Mouse (Mus musculus) left cerebral cortex, postnatal 4 days (tissue): ENCODE data around the gene Rapgef1. TPM values are rescaled to one million over a fixed set of nuclear protein-coding genes. Genes with fewer than 3 reads are reported as not detected.
"Not testable (repeated sequence)": the region's sequence is repeated elsewhere in the genome, so short reads cannot be mapped to it uniquely, and the experiment has no call there.

Experiments
- DNase-seq: peaks from one replicate; pipeline ENCODE4 v3.0.0-alpha.2; 2022
- intact Hi-C: fragments of 180-260 bp; cut with DNase I; formaldehyde crosslinking; loops from one replicate; pipeline ENCODE4 v1.15.1; 2025
- total RNA-seq, 2 experiments: library from RNA; stranded (reverse); gene quantifications; 2 replicates each; pipeline ENCODE4 v1.2.3; 2021

Rapgef1 gene
- total RNA-seq, 2 experiments from 2014 or later, result 149 to 155 TPM

DNA sequence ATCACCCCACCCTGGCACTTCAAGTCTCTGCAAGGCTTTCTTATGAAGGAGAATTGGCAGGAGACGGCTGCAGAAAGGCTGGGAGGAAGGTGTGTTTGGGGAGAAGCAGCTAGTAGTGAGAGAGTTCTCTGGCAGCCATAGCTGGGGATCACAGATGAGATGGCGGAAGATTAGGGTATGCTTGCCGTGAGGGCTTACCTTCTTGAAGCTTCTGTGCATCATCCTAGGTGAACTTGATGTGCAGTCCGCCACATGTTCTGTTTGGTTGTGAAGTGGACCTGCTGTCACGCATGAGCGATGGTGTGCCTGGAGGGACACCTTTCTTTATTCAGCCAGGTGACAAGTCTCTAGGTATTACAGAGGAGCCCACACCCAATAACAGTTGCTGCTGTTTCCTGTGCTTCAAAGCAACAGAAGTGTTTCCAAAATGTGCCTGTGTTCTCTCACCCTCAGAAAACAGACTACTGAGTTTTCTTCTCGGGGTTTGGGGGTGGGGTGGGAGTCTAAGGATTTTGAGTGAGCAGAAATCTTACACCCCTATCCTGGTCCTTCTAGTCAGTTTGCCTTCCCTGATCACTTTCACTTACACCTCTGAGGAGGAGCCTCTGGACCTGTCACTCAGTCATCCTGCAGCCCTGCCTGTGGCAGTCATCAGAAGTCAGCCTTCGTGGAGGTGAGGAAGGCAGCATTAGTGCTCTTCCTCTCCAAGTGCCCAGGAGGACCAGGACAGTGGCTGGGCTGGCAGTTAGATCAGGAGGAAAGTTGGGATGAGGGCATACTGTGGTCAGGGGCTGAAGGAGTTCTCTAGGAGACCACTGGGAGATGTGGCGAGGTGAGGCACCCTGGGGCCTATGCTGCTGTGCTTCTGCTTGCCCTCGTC, 2.8 kb downstream of the Rapgef1 start:
- intact Hi-C loops, result no loop called here
- no peak for DNase-seq

DNA sequence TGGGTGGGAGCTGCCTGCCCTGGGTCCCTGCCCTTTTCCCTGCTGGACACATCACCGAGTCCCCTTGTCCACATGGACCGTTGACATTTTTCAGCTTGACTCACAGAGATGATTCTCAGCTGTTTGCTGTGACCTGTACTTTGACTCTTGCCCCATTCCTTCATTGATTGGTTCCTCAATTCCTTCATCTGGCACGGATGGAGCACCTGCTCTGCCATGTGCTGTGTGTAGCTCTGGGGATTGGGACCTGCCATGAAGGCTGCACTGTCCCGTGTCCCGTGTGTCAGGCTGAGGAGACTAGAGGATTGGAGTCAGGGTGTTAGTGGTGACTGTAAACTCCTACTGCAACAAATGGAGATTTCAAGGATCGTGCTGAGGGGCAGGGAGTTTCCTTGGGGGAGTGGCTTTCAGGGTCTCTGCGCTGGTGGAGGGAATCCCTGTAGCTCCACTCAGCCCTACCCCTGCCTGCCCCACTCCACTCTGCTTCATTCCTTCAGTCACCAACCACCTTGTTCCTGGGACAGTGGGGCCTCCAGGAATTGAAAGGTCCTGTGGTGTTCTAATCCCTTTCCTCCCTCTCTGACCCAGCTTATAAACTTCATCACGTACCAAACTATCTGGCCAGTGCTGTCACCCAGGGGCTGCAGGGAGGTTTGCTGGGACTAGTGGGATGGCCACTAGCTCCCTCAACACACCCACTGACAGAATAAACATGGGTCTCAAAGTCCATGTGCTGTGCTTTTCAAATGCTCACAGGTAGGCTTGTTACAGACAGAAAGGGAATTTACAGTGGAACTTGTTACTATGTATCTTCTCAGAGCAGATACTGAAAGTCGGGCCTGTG, 3.9 kb downstream of the Rapgef1 start:
- intact Hi-C loops, result no loop called here

DNA sequence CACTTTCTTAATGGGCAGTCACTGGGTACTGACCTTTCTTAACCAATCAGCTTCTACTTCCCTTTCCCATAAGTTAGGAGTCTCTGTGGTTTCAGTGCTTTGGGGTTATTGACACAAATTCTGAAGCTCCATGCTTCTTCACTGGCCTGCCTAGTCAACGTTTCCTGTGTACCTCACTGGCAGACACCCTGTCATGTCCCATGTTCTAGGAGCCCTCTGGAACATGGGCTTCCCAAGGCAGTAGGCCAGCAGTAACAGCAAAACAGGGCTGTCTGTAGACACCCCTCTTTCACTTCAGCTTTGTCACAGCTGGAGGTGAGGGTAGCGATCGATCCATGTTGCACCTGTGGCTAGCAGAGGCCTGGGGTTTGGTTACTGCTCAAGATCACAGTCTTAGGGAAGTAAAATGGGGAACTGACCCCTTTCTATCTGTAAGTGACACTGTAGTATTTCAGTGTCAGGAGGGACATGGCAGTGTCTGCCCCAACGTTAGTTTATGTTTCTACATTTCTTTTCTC, 4.6 kb downstream of the Rapgef1 start:
- intact Hi-C loops, result no loop called here
- no peak for DNase-seq

More for the DNA sequence above, 3.9 kb downstream of the Rapgef1 start:
- no peak for DNase-seq

DNA sequence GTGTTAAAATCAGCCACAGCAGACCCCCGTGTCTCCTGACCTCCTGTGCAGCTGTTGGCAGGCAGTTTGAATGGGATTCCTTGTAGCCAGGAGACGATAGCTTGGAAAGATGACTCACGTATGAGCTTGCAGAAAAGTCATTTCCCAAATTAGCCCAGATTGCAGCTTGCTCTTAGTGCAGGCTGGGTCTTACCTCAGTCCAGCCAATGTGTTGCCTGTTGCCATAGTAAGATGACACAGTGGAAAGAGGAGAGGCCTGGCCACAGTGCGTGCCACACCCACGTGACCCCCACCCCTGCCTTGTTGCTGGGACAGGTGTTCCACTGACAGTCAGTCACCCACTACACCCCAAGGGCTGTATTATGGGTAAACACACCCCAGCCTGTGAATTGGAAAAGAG, 5.2 kb downstream of the Rapgef1 start:
- intact Hi-C loops, result no loop called here
- DNase-seq, result no peak

DNA sequence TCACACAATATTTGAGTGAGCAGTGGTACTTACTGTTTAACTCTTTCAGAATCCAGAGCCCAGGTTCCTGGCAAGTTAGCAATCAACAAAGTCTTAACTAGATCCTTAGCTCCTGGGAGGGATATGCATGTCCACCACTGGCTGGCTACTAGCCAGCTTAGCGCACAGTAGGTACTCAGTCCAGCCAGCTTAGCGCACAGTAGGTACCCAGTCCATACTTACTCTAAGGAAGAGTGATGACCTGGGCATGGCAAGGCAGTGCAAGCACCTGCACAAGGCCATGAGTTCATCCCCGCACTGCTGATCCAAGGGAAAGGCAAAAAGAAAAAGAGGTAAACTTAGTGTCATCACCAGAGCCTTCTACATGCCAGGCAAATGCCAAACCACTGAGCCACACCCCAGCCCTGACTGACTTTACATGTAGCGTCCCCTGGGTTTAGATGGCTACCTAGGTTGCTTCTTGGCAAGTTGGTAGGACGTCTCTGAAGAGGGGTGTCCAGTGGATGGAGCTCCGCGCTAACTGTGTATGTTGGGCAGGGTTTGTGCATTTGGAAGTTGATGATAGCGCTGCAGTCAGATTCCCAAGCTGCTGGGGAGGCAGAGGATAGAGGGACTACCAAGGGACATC, 6.2 kb downstream of the Rapgef1 start:
- intact Hi-C loops, result no loop called here
- DNase-seq, result no peak

DNA sequence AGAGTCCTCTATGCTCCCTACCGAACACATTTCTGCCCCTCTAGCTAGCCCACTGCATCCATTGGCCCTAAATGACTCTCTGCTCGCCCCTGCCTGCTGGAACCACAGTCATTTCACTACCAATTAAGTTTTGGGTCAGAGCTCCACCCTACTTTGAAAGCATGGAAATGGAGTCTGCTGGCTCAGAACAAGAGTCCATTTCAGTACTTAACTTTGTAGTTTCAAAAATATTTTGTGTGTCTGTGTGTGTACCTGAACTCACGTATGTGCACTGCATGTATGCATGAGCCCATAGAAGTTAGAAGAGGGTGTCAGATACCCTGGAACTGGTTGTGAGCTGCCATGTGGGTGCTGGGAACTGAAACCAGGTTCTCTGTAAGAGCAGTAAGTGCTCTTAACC, 7.8 kb downstream of the Rapgef1 start:
- intact Hi-C loops, result no loop called here
- DNase-seq, result no peak

DNA sequence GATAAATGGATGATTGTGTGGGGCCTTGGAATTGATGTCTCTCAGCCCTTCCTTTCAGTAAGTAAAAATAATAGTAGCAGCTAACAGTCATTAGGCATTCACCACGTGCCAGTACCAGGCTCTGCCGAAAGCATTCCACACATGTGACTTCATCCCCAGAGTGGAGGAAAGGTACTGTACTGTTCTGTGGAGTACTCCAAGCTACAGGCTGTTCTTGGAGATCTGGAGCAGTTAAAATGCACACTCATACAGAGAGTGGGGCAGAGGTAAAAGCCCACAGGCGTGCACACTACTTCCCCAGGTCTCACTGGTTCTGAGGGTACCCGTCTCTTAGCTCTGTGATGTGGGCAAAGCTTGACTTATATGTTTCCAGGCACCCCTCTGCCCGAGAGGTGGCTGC, 8.7 kb downstream of the Rapgef1 start:
- DNase-seq, result no peak
- intact Hi-C loops, result no loop called here

DNA sequence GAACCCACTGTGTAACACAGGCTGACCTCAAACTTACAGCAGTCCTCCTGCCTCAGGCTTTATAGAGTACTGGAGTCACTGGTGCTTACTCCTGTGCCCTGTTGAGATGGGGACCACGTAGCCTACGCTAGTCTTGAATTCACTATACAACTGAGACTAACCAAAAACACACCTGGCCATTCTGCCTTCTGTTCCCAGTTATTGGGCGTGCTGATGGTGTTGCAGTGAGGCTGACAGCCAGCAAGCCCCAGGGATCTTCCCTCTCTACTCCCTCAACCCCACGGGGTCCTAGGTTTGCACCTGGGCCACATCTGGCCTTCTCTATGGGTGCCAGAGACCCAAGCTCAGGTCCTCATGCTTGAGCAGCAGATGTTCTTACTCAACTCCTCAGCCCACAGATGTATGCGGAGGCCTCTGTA, 9.3 kb downstream of the Rapgef1 start:
- DNase-seq, result no peak
- intact Hi-C loops, result no loop called here

DNA sequence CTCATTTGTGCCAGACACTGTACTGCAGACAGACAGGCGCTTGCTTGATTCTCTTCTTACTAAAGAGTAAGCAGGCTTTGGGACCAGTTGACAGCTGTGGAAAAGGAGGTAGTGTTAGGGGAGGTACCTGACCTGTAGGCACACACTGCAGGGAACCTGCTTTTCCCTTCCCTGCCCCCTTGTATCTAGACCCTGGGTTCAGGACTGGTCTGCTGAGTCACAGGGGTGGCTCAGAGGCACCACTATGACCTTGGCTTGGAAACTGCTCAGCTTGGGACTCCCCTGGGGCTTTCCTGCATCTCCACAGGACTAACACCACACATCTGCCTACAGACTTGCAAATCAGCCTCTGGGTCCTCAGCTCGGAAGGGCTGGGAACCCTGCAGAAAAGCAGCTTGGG, 9.8 kb downstream of the Rapgef1 start:
- DNase-seq, result no peak
- intact Hi-C loops, result no loop called here

DNA sequence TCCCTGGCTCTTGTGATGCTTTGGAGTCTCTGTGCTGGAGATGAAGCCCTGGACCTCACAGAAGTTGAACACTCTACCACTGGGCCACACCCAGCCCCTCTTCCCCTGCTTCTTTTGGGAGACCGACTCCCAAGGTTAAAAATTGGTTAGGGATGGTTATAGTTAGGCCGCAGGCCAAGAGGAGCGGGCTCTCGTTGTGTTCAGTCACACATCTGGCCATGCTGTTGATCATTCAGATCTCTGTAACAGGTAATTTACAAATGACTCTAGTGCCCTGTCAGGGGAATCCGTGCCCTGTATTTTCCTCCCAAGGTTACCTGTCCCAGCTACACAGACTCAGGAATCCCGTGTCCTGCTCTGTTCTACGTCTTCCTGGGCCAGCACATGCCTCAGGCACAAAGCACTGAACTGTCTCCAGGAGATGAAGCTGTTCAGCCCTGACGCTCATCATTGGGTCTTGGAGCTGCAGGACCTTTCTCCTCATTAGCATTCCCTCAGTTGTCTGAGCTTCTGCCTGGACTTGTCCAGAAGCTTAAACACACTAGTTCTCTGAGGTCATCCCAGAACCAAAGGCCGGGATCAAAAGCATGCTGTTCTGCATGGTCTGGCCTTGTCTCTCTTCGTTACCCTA, 10.7 kb downstream of the Rapgef1 start:
- intact Hi-C loops, result no loop called here
- no peak for DNase-seq

DNA sequence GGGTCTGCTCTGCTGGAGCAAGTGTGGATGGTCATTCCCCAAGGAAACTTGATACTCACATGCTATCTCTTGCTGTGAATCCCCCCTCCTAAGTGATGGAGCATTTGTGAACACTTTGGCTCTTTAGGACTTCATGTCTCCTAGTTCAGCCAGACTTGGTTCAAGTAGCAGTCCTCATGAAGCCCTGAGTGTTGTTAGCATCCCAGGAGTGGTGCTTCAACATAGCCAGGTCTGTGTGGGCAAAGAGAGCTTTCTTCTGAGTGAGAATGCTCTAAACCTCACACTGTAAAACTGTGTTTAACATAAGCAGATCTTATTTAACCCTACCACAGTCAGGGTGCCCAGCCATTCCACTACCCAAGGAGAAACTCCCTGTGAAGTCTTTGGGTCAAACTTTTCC, 11.5 kb downstream of the Rapgef1 start:
- intact Hi-C loops, result no loop called here
- no peak for DNase-seq

DNA sequence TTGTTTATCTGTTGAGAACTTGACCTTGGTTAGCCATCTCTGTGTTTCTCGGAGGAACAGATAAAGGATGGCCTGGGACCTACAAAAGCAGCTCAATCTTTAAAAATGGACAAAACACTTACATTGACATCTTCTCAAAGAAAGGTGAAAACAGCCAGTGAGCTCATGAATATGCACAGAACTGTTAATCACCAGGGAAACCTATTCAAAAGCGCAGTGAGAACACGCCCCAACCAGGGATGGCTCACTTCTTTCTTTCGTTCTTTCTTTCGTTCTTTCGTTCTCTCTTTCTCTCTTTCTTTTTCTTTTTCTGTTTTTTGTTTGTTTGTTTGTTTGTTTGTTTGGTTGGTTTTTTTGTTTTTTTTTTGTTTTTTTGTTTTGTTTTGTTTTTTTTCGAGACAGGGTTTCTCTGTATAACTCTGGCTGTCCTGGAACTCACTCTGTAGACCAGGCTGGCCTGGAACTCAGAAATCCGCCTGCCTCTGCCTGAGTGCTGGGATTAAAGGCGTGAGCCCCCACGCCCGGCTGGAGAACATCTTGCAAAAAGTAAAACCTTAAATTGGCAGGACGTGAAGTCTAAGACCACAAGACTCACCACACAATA, 12.1 kb downstream of the Rapgef1 start:
- DNase-seq, intact Hi-C loops: not testable (repeated sequence)

DNA sequence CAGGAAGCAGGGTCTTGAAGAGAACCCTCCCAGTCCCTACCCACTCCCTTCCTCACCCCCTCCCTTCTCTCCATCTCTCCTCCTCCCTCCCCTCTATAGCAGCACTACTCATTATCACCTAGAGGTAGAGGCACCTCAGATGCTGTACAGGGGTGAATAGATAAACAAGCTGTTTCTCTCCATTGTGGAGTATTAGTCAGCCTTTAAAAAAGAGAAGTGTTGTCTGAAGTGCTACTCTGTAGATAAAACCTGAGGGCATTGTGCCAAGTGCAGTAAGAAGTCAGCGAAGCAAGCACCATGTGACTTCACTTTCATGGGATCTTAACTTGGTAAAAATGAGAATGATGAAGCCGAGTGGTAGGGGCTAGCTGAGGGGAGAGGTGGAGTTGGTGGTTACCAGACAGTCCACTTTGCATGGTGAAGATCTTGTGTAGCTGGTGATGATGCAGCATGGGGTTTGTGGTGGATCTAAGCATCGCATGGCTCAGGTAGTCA, 12.7 kb downstream of the Rapgef1 start:
- intact Hi-C loops, result no loop called here
- no peak for DNase-seq

DNA sequence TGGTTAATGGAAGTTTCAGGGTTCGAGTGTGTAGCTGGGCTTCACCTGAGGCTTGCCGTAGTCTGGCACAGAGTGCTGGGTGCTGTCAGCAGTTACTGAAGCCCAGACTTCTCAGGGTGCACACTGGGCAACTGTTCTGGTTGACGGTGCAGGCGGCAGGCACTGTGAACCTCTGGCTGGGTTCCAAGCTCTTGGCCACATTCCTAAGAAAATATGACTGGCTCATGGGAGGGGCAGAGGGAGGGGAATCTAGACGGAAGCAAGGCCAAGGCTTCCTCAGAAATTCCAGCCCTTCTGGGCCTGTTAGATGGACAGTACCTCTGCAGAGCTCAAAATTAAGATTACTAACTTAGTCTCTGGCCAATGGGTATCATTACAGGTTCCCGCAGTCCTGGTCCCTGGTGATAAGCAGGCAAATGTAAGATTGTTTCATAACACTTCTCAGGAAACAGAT, 13.6 kb downstream of the Rapgef1 start:
- intact Hi-C loops, result no loop called here
- DNase-seq, result peak; percentile 87

DNA sequence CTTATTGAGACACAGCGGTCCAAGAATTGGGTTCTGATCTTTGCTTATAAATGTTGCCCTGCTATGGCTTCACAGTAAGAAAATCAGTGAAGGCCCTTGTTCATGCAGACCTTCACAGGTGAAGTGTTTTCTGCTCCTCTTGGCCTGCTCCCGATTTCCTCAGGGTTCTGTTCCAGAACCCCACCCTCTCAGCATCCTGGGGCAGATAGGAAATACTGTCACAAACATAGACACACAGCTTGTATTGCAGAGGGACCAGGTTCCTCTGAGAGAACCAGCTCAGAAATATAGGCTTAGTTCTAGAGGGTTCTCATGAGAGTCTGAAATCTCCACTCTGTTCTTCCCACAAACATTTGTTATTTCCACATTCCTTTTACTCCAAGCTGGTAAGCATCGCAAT, 14.3 kb downstream of the Rapgef1 start:
- no peak for DNase-seq
- intact Hi-C loops, result no loop called here

DNA sequence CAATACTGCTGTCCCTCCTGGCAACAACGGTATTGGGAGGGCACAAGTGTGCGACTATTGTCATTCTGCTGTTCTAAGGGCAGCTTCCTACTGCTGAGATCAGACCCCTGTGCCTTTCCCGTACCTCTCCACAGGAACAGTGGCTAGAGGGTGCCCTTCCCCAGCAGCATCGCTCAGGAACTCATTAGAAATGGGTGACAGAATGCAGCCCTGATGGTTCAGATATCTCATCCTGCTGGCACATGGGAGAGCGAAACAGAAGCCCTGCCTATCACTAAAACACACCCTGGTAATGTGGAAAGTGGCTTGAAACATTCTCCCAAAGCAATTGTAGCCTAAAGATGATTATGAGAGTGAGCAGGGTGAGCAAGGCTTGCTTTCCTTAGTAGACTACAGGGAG, 15.0 kb downstream of the Rapgef1 start:
- intact Hi-C loops, result no loop called here
- DNase-seq, result no peak

DNA sequence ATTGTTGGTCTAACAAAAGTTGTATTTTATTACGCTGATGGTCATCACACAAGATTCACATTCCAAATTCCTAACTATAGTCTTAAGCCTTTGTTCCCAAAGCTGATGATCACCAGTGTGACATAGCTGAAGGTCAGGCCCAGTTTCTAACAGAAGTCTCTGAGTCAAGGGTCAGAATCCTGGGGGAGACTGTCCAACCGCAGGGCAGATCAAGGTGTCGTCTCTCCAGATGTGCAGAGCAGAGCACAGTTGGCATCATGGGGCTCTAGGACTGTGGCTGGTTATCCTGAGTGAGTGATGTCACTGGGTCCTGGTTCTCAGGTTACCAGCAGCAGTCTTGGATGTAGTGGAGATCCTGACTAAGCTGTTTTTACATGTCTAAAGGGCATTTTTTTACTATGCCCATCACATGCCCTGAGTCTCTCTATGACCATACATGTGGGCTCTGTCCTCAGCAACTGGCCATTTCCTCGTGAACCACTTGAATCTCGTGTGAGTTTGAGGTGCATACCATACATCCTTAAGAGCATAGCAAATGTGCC, 16.5 kb downstream of the Rapgef1 start:
- no peak for DNase-seq
- intact Hi-C loops, result no loop called here

DNA sequence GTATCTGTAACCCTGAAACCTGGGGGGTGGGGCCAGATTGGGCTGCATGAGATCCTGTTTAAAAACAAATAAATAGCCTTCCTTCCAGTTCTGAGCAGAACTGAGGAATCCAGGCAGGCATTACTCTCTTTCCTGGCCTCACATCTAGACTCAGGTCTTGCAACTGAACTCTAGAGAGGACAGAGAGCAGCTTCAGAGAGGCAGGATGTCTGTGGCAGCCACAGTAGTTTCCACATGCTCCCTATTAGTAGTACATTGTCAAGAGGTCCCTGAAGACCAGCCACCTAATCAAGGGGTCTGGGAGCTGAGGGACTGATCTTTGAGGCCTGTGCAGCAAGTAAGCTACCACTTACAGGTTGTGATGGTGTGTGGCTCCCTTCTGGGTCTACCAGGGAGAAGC, 18.0 kb downstream of the Rapgef1 start:
- DNase-seq, result no peak
- intact Hi-C loops, result no loop called here

DNA sequence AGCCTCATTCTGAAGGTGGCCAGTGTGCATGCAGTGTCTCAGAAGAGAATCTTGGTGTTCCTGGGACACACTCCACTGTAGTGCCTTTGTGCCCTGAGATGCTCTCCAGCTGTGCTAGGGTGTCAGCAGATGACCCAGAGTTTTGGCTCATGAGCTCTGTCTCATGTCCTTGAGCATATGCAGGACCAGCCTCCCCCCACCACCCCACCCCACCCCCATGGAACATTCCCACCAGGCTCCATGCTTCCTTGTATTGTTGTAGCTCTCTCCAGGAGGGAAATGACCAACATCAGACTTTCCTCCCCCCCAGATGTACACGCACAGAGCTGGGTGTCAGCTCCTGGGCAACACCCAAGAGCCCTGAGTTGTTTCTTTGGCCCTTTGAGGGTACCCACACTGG, 19.9 kb downstream of the Rapgef1 start:
- intact Hi-C loops, result no loop called here
- DNase-seq, result no peak
